Mouse (Mus musculus): ENCODE measurements around the gene Bcas3.

Bcas3 gene

GRCm38 (mm10) chr11:85792534-85793215 lies 439.7 kb downstream of the Bcas3 start:
- DNase-seq (ENCODE audit: low read depth, low spot score), result no peak

- DNase-seq (ENCODE audit: low read depth, low spot score), result no peak
Observed at GRCm38 (mm10) chr11:85799456-85799855, 446.5 kb downstream of the Bcas3 start.

- no peak for DNase-seq (ENCODE audit: low read depth, low spot score)
Observed at GRCm38 (mm10) chr11:85799856-85800255, 446.9 kb downstream of the Bcas3 start.

- DNase-seq (ENCODE audit: low read depth, low spot score), result no peak
Observed at GRCm38 (mm10) chr11:85800380-85800779, 447.4 kb downstream of the Bcas3 start.

GRCm38 (mm10) chr11:85804048-85804447 lies 451.1 kb downstream of the Bcas3 start:
- no peak for DNase-seq (ENCODE audit: low read depth, low spot score)

GRCm38 (mm10) chr11:85805779-85806178 lies 452.8 kb downstream of the Bcas3 start:
- DNase-seq (ENCODE audit: low read depth, low spot score), result no peak

- no peak for DNase-seq (ENCODE audit: low read depth, low spot score)
Observed at GRCm38 (mm10) chr11:85807353-85807752, 454.4 kb downstream of the Bcas3 start.

GRCm38 (mm10) chr11:85811229-85811628 lies 458.3 kb downstream of the Bcas3 start:
- DNase-seq (ENCODE audit: low read depth, low spot score), result no peak

- DNase-seq (ENCODE audit: low read depth, low spot score), result no peak
Observed at GRCm38 (mm10) chr11:85811676-85812075, 458.7 kb downstream of the Bcas3 start.

GRCm38 (mm10) chr11:85812201-85812966 lies 459.4 kb downstream of the Bcas3 start:
- no peak for DNase-seq (ENCODE audit: low read depth, low spot score)

GRCm38 (mm10) chr11:85814678-85815077 lies 461.7 kb downstream of the Bcas3 start:
- DNase-seq (ENCODE audit: low read depth, low spot score), result no peak

GRCm38 (mm10) chr11:85816471-85816870 lies 463.5 kb downstream of the Bcas3 start:
- peak; percentile 37 for DNase-seq (ENCODE audit: low read depth, low spot score)

- DNase-seq (ENCODE audit: low read depth, low spot score), result no peak
Observed at GRCm38 (mm10) chr11:85818401-85818800, 465.4 kb downstream of the Bcas3 start.

- DNase-seq (ENCODE audit: low read depth, low spot score), result no peak
Observed at GRCm38 (mm10) chr11:85820959-85821358, 468.0 kb downstream of the Bcas3 start.

GRCm38 (mm10) chr11:85821659-85822058 lies 468.7 kb downstream of the Bcas3 start:
- DNase-seq (ENCODE audit: low read depth, low spot score), result no peak

- peak; percentile 84 for DNase-seq (ENCODE audit: low read depth, low spot score)
Observed at GRCm38 (mm10) chr11:85823181-85823580, 470.2 kb downstream of the Bcas3 start.

GRCm38 (mm10) chr11:85823794-85824193 lies 470.8 kb downstream of the Bcas3 start:
- DNase-seq (ENCODE audit: low read depth, low spot score), result no peak

- no peak for DNase-seq (ENCODE audit: low read depth, low spot score)
Observed at GRCm38 (mm10) chr11:85825031-85825430, 472.1 kb downstream of the Bcas3 start.

GRCm38 (mm10) chr11:85825823-85826222 lies 472.9 kb downstream of the Bcas3 start:
- DNase-seq (ENCODE audit: low read depth, low spot score), result no peak

GRCm38 (mm10) chr11:85827342-85827741 lies 474.4 kb downstream of the Bcas3 start:
- DNase-seq (ENCODE audit: low read depth, low spot score), result no peak

- no peak for DNase-seq (ENCODE audit: low read depth, low spot score)
Observed at GRCm38 (mm10) chr11:85828691-85829519, 475.9 kb downstream of the Bcas3 start.

Measured in mesoderm, embryonic 11.5 days (tissue).